In the genomic region with DNA sequence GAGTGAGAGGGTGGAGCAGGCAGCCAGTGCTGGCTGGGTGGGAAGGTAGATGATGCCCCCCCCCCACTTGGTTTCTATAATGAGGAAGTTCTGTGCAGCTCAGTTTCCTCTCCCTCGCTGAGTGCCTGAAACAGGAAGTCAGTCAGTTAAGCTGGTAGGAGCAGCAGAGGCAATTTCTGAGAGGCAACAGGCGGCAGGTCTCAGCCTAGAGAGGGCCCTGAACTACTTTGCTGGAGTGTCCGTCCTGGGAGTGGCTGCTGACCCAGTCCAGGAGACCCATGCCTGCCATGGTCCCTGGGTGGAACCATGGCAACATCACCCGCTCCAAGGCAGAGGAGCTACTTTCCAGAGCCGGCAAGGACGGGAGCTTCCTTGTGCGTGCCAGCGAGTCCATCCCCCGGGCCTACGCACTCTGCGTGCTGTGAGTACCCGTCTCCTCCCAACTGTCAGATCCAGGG, we compare ENCODE assay signal across 8 mouse cellular contexts. TPM values are rescaled to one million over a fixed set of nuclear protein-coding genes. Genes with fewer than 3 reads are reported as not detected.
DNase-seq lines count a peak whose midpoint lies in the region; ATAC-seq and TF ChIP-seq lines count a peak whose summit lies in the region.

A gene (plus strand): TSS at position 102 of the 458 bp plus-strand sequence.

- TF ChIP-seq CTCF in midbrain, postnatal 0 days (IDR thresholded peaks at IDR 0.05): no peak
- no peak for TF ChIP-seq CTCF in liver, adult 2 months (IDR thresholded peaks at IDR 0.05; ENCODE audit: low read depth, low read length)
- no peak for TF ChIP-seq CTCF in olfactory bulb, adult 2 months (IDR thresholded peaks at IDR 0.05; ENCODE audit: insufficient read depth, low read depth, low read length)

- H3K36me3 ChIP-seq in midbrain, postnatal 0 days (ENCODE audit: insufficient read depth, low read length): no peaks in the 10 kb centered on the region
- H3K36me3 ChIP-seq in midbrain, embryonic 13.5 days: no peaks in the 10 kb centered on the region
- H3K36me3 ChIP-seq in liver, adult 2 months (ENCODE audit: control insufficient read depth, insufficient read depth, low read length): no peaks in the 10 kb centered on the region

- H3K4me3 ChIP-seq in midbrain, postnatal 0 days (ENCODE audit: low read depth, low read length): peak within 1 kb of the TSS; percentile 5; the same call in 1 of the 2 replicates
- H3K4me3 ChIP-seq in midbrain, embryonic 13.5 days (replicated peaks): no peak within 1 kb of the TSS
- peak within 1 kb of the TSS; percentile 82 for H3K4me3 ChIP-seq in liver, adult 2 months (ENCODE audit: insufficient read depth, low read depth, low read length)
- peak within 1 kb of the TSS; percentile 8 for H3K4me3 ChIP-seq in olfactory bulb, adult 2 months (ENCODE audit: insufficient read depth, low read depth, low read length)

- ATAC-seq in midbrain, postnatal 0 days (ENCODE audit: low FRiP score): no peak
- no peak for ATAC-seq in midbrain, embryonic 13.5 days

- 87% methylated on average over 12 of the region's 12 CpGs for WGBS in midbrain, postnatal 0 days
- 88% methylated on average over 12 of the region's 12 CpGs for WGBS in midbrain, embryonic 13.5 days
- WGBS in liver, adult 2 months: 85% methylated on average over 12 of the region's 12 CpGs
- WGBS in olfactory bulb, adult 2 months: 86% methylated on average over 12 of the region's 12 CpGs

- H3K27ac ChIP-seq in midbrain, postnatal 0 days (ENCODE audit: low read depth, low read length): no peak within 1 kb of the TSS
- H3K27ac ChIP-seq in midbrain, embryonic 13.5 days: no peak within 1 kb of the TSS
- peak within 1 kb of the TSS; percentile 72 for H3K27ac ChIP-seq in liver, adult 2 months (replicated peaks; ENCODE audit: insufficient read depth, low read depth, low read length)
- H3K27ac ChIP-seq in olfactory bulb, adult 2 months (ENCODE audit: insufficient read depth, low read depth, low read length): no peak within 1 kb of the TSS; the same call in 1 of the 2 replicates

- no peak for TF ChIP-seq POLR2A in liver, adult 2 months (IDR thresholded peaks at IDR 0.05; ENCODE audit: extremely low read depth, insufficient read depth, low read length)
- TF ChIP-seq POLR2A in olfactory bulb, adult 2 months (IDR thresholded peaks at IDR 0.05; ENCODE audit: insufficient read depth, low read depth, low read length): no peak

- no peak for DNase-seq in midbrain, postnatal 0 days (ENCODE audit: low spot score)
- no peak for DNase-seq in gonadal fat pad, adult 2 months (ENCODE audit: low read depth)
- DNase-seq in kidney, adult 9 months: peak; percentile 33
- peak; percentile 28 for DNase-seq in liver, adult 2 months (ENCODE audit: extremely low read depth, low read depth, low spot score)
- DNase-seq in right cerebral cortex, postnatal 36 days (ENCODE audit: low spot score in 2 of 2): no peak
- DNase-seq in embryo, embryonic 11 days: no peak

- peak within 1 kb of the TSS; percentile 9; the same call in 1 of the 2 replicates for H3K4me2 ChIP-seq in midbrain, postnatal 0 days (ENCODE audit: low read depth, low read length, poor library complexity, severe bottlenecking)
- H3K4me2 ChIP-seq in midbrain, embryonic 13.5 days (replicated peaks): no peak within 1 kb of the TSS

- no peaks in the 10 kb centered on the region for H3K9me3 ChIP-seq in midbrain, postnatal 0 days (ENCODE audit: low read length)
- no peaks in the 10 kb centered on the region; the same call in 1 of the 2 replicates for H3K9me3 ChIP-seq in midbrain, embryonic 13.5 days

- no peaks in the 10 kb centered on the region for H3K4me1 ChIP-seq in midbrain, postnatal 0 days (ENCODE audit: insufficient read depth, low read length)
- H3K4me1 ChIP-seq in midbrain, embryonic 13.5 days (replicated peaks): no peaks in the 10 kb centered on the region
- no peaks in the 10 kb centered on the region for H3K4me1 ChIP-seq in liver, adult 2 months (ENCODE audit: control insufficient read depth, insufficient read depth, low read length)
- peaks cover 20% of the 10 kb centered on the region for H3K4me1 ChIP-seq in olfactory bulb, adult 2 months (ENCODE audit: control insufficient read depth, insufficient read depth, low read length)

- no peaks in the 10 kb centered on the region for H3K27me3 ChIP-seq in midbrain, postnatal 0 days (ENCODE audit: insufficient read depth, low read length)
- no peaks in the 10 kb centered on the region for H3K27me3 ChIP-seq in midbrain, embryonic 13.5 days
- no peaks in the 10 kb centered on the region for H3K27me3 ChIP-seq in liver, adult 2 months (ENCODE audit: control insufficient read depth, insufficient read depth, low read length)

- H3K9ac ChIP-seq in midbrain, postnatal 0 days (replicated peaks; ENCODE audit: low read length, poor library complexity, severe bottlenecking): no peak within 1 kb of the TSS
- no peak within 1 kb of the TSS for H3K9ac ChIP-seq in midbrain, embryonic 13.5 days (replicated peaks)
- peak within 1 kb of the TSS; percentile 78 for H3K9ac ChIP-seq in liver, adult 2 months (ENCODE audit: low read depth, low read length)

- no peaks in the 10 kb centered on the region for H3K79me2 ChIP-seq in liver, adult 2 months (ENCODE audit: control insufficient read depth, insufficient read depth, low read length)

RNA-seq across cellular contexts. Expression of the gene that starts here (rescaled TPM):
- total RNA-seq in midbrain, postnatal 0 days (2014; rRNA removed): 6.4 and 9.8 TPM in 2 replicates
- 2.6 and 3.1 TPM in 2 replicates for polyA plus RNA-seq in midbrain, postnatal 0 days (2015; fragmentation: Nextera tagmentation; extraction: Ambion mirVana)
- 1.9 and 2.5 TPM in 2 replicates for polyA plus RNA-seq in midbrain, embryonic 13.5 days (2015; fragmentation: Nextera tagmentation; extraction: Ambion mirVana)
- 71.1 and 89.5 TPM in 2 replicates for polyA plus RNA-seq in gonadal fat pad, adult 2 months (2012; rRNA removed)
- total RNA-seq in liver, adult 2 months (2014; rRNA removed): 7.6 and 14.4 TPM in 2 replicates
- 3.7 and 4.3 TPM in 2 replicates for polyA plus RNA-seq in liver, adult 2 months (2012; rRNA removed)
- polyA plus RNA-seq in olfactory bulb, adult 2 months (2012; ENCODE audit: insufficient read depth, insufficient read length, low replicate concordance, missing spikeins): not detected in 2 replicates

Comparison
In these comparisons a context has a peak if more than half of its experiments do, and no peak if none do; other contexts are left out.
1. DNase-seq: peak in kidney, adult 9 months (single experiment) and liver, adult 2 months (single experiment); none in midbrain, postnatal 0 days (single experiment), gonadal fat pad, adult 2 months (single experiment), right cerebral cortex, postnatal 36 days (0 of 2) and embryo, embryonic 11 days (single experiment).